Mouse (Mus musculus) heart, postnatal 0 days (tissue): ENCODE results near the gene Arl15.

Experiments used
- CTCF ChIP-seq: IDR thresholded peaks from 2 replicates; pipeline ENCODE4 v1.5.1; 2016; ENCODE audit warnings: antibody characterized with exemption, control low read depth, low read depth
- EP300 ChIP-seq: IDR thresholded peaks from 2 replicates; pipeline ENCODE4 v1.6.1; 2016; ENCODE audit warnings: antibody characterized with exemption, low read depth

DNA sequence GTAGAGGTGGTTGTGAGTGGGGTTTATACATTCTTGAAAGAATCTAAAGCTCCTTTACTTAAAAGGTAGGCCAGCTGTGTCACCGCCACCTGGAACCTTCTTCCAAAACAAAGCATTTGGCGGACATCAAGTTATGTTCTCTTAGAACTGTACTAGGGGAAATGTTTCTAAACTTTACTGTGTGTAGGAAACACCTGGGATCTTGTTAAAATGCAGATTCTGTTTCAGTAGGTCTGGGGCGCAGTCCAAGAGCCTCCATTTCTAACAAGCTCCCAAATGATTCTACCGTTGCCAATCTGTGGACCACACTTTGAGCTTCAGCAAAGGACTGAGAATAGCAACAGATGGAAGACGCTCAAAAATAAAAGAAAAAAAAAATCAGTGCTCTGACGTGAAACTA, 405.4 kb downstream of the Arl15 start:
- TF ChIP-seq CTCF, result no peak
- no peak for TF ChIP-seq EP300
